Mouse (Mus musculus) brown adipose tissue, adult 24 weeks (tissue): ENCODE results near the gene Gm20661. TPM values are rescaled to one million over a fixed set of nuclear protein-coding genes. Genes with fewer than 3 reads are reported as not detected.
"Not testable (repeated sequence)": the region's sequence is repeated elsewhere in the genome, so short reads cannot be mapped to it uniquely, and the experiment has no call there.

Experiments
- H3K27ac ChIP-seq: fragments of 200-500 bp; replicated peaks from 2 replicates; pipeline ENCODE4 v1.5.1; 2012; ENCODE audit warnings: low read depth, mild to moderate bottlenecking, low read length
- H3K4me1 ChIP-seq: fragments of 200-500 bp; 2 replicates; pipeline ENCODE4 v1.6.1; 2012; ENCODE audit warnings: low read length, mixed read lengths; ENCODE audit not compliant: control insufficient read depth, insufficient read depth, insufficient read length
- H3K4me3 ChIP-seq: fragments of 200-500 bp; 2 replicates; pipeline ENCODE4 v1.5.1; 2012; ENCODE audit warnings: low read depth, mild to moderate bottlenecking, low read length, moderate library complexity; ENCODE audit not compliant: insufficient read depth
- polyA plus RNA-seq: library from polyadenylated mRNA; stranded (reverse); fragments of >200 nt; gene quantifications from 2 replicates; pipeline ENCODE4 v1.2.4, GENCODE M21; 2012; ENCODE audit not compliant: missing spikeins, insufficient read depth, insufficient read length

Gene Gm20661
- polyA plus RNA-seq, 1 experiment = not detected

DNA sequence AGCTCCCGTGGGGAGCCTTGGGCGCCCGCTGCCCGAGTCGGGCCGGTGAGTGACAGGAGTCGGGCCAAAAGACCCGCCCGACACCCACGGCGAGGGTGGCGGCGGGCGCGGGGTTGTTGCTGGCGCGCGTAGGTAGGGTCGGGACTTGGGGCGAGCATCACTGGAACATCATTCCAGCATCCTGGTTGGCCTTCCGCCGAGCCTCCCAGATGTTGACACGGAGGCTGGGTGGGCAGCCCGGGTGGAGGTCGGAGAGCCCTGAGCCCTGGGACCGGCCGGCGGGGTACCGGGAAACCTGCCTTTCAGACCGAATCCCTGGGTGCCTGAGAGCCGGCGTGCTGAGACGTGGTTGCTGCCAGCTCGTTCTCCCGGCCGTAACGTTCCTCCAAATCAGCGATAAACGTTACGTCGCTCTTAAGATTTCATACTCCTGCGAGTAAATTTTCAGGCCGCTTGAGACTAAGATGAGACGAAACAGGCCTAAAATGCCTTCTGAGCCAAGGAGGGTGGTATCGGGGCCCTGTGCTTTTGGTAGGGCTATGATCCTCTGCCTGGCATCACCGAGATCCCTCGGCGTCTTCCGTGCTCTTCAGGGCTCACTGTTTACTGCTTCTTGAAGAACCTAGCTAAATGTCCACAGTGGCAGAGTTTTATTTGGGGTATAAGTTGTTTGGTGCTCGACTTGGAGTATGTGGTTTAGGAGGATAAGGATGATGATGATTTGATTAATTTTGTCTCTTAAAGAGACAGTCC, 20.1 kb downstream of the Gm20661 start:
- Histone ChIP-seq H3K4me1 (peaks cover 11% of the 10 kb centered on the region), H3K27ac (peak overlapping the region; percentile 67), H3K4me3 (peak overlapping the region; percentile 94)

DNA sequence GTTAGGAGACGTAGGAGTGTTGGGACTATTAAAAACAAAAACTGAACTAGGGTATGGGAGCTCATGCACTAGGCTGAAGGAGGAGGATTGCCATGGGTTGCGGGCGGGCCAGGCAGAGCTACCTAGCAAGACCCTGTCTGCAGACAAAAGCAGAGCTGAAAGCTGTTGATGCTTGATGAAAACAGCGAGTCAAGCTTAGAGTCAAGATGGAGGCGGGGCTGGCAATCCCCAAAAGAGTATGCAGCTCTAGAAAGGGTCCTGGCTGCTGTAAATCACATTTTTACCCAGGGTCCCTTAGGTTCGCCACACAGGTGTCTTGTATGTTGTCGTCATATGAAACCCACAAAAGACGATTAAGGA, 20.7 kb downstream of the Gm20661 start:
- Histone ChIP-seq H3K4me3 (peak overlapping the region; percentile 94), H3K27ac (no peak overlapping the region), H3K4me1 (peaks cover 16% of the 10 kb centered on the region)

GRCm38 (mm10) chr9:108008041-108008440, 25.2 kb downstream of the Gm20661 start:
- Histone ChIP-seq H3K4me3 (no peak overlapping the region), H3K4me1 (peaks cover 27% of the 10 kb centered on the region), H3K27ac (no peak overlapping the region)

DNA sequence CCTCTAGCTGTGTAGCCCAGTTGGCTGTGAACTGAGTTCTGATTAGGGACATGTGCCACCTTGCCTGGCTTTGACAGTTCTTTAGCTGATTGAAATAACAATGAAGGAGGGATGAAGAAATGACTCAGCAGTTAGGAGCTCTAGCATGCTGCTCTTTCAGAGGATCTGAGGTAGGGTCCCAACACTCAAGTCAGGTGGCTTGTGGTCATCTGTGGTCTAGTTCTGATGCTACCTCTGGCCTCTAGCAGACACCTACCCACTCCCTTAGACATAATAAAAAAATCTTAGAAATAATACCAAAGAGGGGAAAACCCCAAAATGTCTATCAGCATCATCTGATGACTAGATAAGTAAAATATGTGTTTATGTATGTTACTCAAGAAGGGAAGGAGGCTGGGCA, 27.5 kb downstream of the Gm20661 start:
- Histone ChIP-seq H3K4me1 (peaks cover 18% of the 10 kb centered on the region), H3K27ac (peak overlapping the region; percentile 20; the same call in 1 of the 2 replicates)

DNA sequence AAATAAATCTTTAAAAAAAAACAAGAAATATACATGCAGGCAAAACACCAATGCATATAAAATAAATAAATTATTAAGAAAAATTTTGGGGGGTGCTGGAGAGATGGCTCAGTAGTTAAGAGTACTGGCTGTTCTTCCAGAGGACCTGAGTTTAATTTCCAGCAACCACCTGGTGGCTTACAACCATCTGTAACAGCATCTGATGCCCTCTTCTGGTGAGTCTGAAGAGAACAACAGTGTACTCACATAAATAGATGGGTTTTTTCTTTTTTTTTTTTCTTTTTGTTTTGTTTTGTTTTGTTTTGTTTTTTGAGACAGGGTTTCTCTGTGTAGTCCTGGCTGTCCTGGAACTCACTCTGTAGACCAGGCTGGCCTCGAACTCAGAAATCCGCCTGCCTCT, 30.7 kb downstream of the Gm20661 start:
- H3K27ac ChIP-seq, H3K4me3 ChIP-seq: not testable (repeated sequence)
- H3K4me1 ChIP-seq = peaks cover 11% of the 10 kb centered on the region

More for the DNA sequence above, 27.5 kb downstream of the Gm20661 start:
- H3K4me3 ChIP-seq = no peak overlapping the region

- no peaks in the 10 kb centered on the region; the same call in 1 of the 2 replicates for H3K4me1 ChIP-seq
- H3K27ac ChIP-seq = no peak overlapping the region
- H3K4me3 ChIP-seq = no peak overlapping the region
Measured at GRCm38 (mm10) chr9:108017127-108017526, 34.3 kb downstream of the Gm20661 start.

GRCm38 (mm10) chr9:108020741-108021140, 37.9 kb downstream of the Gm20661 start:
- H3K4me3 ChIP-seq = no peak overlapping the region
- H3K4me1 ChIP-seq = no peaks in the 10 kb centered on the region; the same call in 1 of the 2 replicates
- 0 out of 2 replicates have a peak overlapping the region, but pooled peaks have one; percentile 3 for H3K27ac ChIP-seq

- no peaks in the 10 kb centered on the region; the same call in 1 of the 2 replicates for H3K4me1 ChIP-seq
- H3K27ac ChIP-seq = no peak overlapping the region
- no peak overlapping the region for H3K4me3 ChIP-seq
Measured at GRCm38 (mm10) chr9:108023216-108023615, 40.4 kb downstream of the Gm20661 start.

- H3K4me1 ChIP-seq = no peaks in the 10 kb centered on the region
- H3K27ac ChIP-seq = no peak overlapping the region
- H3K4me3 ChIP-seq = no peak overlapping the region
Measured at GRCm38 (mm10) chr9:108026584-108026983, 43.7 kb downstream of the Gm20661 start.

DNA sequence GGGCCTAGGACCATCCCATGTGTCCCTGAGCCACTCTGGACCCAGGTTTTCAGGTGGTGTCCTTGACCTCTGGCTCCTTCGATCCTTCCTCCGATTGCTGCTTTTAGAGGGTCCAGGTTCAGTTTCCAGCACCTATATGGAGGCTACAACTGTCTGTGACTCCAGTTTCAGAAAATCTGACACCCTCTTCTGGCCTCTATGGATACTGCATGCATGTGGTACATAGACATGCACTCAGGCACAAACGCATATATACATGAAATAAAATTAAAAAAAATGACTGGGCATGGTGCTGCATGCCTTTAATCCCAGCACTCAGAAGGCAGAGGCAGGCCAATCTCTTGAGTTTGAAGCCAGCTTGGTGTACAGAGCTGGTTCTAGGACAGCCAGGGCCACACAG, 45.0 kb downstream of the Gm20661 start:
- H3K27ac ChIP-seq = no peak overlapping the region
- H3K4me1 ChIP-seq = no peaks in the 10 kb centered on the region
- no peak overlapping the region for H3K4me3 ChIP-seq

DNA sequence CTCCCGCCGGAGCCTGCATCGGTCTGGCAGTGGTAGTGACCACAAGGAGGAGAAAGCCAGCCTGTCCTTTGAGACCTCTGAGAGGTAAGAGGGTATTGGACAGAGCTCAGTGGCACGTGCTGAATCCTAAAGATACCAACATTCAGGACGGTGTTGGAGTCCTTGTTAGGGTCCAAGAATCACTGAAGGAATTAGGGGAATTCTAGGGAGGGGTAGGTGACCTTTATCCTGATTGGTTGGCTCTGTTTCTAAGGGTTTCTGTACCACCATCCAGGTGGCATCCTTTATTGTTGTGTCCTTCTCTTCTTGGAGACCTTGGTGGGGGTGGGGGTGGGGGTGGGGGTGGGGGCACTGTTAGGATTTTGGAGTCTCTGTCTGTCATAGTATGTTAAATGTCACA, 49.3 kb downstream of the Gm20661 start:
- H3K4me3 ChIP-seq = no peak overlapping the region
- H3K27ac ChIP-seq = no peak overlapping the region
- H3K4me1 ChIP-seq = peaks cover 5% of the 10 kb centered on the region; the same call in 1 of the 2 replicates

- H3K27ac ChIP-seq = no peak overlapping the region
Measured at GRCm38 (mm10) chr9:108035331-108036156, 52.7 kb downstream of the Gm20661 start.

More at GRCm38 (mm10) chr9:108035331-108036156, 52.7 kb downstream of the Gm20661 start:
- peaks cover 5% of the 10 kb centered on the region; the same call in 1 of the 2 replicates for H3K4me1 ChIP-seq
- no peak overlapping the region for H3K4me3 ChIP-seq

Other genes starting within 250 kb of the Gm20661 start
- gene Rbm5, start 212.1 kb upstream of the Gm20661 start, polyA plus RNA-seq = 37.4 and 47.2 TPM in 2 replicates
- gene Rbm6, start 109.8 kb upstream of the Gm20661 start, polyA plus RNA-seq = 17.6 and 20.0 TPM in 2 replicates
- 12.6 and 14.3 TPM in 2 replicates for gene Mon1a, start 94.9 kb upstream of the Gm20661 start, polyA plus RNA-seq
- gene Mst1r, start 76.2 kb upstream of the Gm20661 start, polyA plus RNA-seq = 0.36 and 1.4 TPM in 2 replicates
- gene Actl11, start 54.6 kb upstream of the Gm20661 start, polyA plus RNA-seq = not detected in 2 replicates
- not detected in 2 replicates for gene Camkv, start 47.4 kb upstream of the Gm20661 start, polyA plus RNA-seq
- not detected in 2 replicates for gene Traip, start 32.9 kb upstream of the Gm20661 start, polyA plus RNA-seq
- 7.0 and 13.8 TPM in 2 replicates for gene Uba7, start 7.6 kb upstream of the Gm20661 start, polyA plus RNA-seq
- gene Inka1, start 2.8 kb downstream of the Gm20661 start, polyA plus RNA-seq = 5.1 and 5.5 TPM in 2 replicates
- gene Cdhr4, start 9.4 kb downstream of the Gm20661 start, polyA plus RNA-seq = not detected in 2 replicates
- not detected in 2 replicates for gene Gm20662, start 13.3 kb downstream of the Gm20661 start, polyA plus RNA-seq
- 14.7 and 20.7 TPM in 2 replicates for gene Ip6k1, start 19.4 kb downstream of the Gm20661 start, polyA plus RNA-seq
- gene Gmppb, start 66.2 kb downstream of the Gm20661 start, polyA plus RNA-seq = 8.2 and 11.1 TPM in 2 replicates
- gene Amigo3, start 70.1 kb downstream of the Gm20661 start, polyA plus RNA-seq = 0.40 and 0.88 TPM in 2 replicates
- not detected in 2 replicates for gene Mst1, start 97.4 kb downstream of the Gm20661 start, polyA plus RNA-seq
- 40.0 TPM in 2 replicates for gene Rnf123, start 100.3 kb downstream of the Gm20661 start, polyA plus RNA-seq
- gene Apeh, start 111.5 kb downstream of the Gm20661 start, polyA plus RNA-seq = 41.1 and 58.6 TPM in 2 replicates
- gene Bsn, start 207.3 kb downstream of the Gm20661 start, polyA plus RNA-seq = 0.24 and 0.29 TPM in 2 replicates